Mouse (Mus musculus) left cerebral cortex, adult 9 months (tissue): Measurements from ENCODE around the gene Kmt2b.
A peak's percentile ranks its signal among the peaks of the same experiment; 100 is the strongest.

Source experiments
- DNase-seq, 2 experiments: peaks; one replicate each; pipeline ENCODE4 v3.0.0; 2022; ENCODE audit warnings: low spot score in 2 of 2

The Kmt2b gene

DNA sequence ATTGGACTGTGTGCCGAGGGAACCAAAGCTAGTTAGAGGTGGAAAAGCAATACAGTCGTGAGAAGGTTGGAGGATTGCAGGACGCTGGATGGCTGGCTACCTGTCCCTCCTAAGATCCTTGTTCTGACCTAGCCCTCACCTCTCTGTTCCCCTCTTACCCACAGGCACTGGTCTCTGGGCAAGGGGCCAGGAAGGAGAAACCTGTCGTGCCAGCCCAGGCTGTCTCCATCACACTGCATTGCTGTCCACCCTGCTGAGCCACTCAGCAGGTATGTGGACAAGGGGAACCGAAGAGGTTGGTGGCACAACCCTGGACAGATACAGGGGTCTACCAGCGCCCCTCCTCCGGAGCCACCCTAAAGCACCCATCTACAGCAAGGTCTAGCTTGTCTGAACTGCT, 12.1 kb upstream of the Kmt2b start:
- DNase-seq = no peak

GRCm38 (mm10) chr7:30599933-30600353, 11.4 kb upstream of the Kmt2b start:
- DNase-seq = peak; percentile 80 to 93

DNA sequence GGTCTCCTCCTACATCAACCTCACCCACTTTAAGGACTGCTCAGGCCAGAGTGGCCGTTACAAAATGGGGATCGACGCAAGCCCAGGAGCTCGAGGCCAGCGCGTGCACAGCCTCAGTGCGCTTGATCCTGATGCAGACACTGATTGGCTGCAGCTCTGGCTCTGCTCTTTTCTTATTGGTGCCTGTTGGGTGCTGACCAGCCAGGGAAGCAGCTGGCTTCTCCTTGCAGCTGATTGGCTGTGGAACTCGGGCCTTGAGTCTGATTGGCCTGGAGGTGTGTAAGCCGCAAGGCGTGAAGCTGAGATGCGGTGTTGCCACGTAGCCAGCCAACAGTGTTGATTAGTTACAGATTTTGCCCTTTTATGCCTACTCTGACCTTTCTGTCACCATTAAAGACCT, 10.3 kb upstream of the Kmt2b start, which contains the start of gene Zbtb32:
TSS of gene Zbtb32 (minus strand) at position 124 of the 400 bp plus-strand sequence.
- DNase-seq = no peak

- no peak for DNase-seq
Observed at GRCm38 (mm10) chr7:30596811-30597210, 8.3 kb upstream of the Kmt2b start.

- DNase-seq = no peak
Observed at GRCm38 (mm10) chr7:30596093-30596492, 7.6 kb upstream of the Kmt2b start.

DNA sequence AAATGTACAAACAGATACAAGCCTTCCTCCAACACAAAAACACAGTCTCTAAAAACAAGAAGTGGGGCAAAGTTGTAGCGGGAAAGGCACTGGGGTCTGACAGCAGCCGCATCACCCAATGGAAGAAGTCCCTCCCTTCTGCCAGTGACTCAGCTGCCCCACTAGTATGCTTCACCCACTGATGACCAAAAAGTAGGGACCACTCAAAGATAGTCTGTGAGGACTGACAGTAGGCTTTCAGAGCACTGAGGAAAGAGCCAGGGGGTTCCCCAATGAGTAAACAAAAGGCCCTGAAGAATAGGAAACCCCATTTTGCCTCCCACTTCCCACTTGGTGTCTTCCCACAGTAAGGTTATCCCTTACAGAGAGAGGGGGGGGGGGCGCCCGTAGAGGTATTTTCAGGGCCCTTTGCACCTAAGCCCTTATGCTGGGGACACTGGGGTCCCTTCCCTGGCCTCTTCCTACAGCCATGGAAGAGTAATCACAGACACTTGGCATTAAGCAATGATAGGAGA, 6.0 kb upstream of the Kmt2b start:
- DNase-seq = no peak

DNA sequence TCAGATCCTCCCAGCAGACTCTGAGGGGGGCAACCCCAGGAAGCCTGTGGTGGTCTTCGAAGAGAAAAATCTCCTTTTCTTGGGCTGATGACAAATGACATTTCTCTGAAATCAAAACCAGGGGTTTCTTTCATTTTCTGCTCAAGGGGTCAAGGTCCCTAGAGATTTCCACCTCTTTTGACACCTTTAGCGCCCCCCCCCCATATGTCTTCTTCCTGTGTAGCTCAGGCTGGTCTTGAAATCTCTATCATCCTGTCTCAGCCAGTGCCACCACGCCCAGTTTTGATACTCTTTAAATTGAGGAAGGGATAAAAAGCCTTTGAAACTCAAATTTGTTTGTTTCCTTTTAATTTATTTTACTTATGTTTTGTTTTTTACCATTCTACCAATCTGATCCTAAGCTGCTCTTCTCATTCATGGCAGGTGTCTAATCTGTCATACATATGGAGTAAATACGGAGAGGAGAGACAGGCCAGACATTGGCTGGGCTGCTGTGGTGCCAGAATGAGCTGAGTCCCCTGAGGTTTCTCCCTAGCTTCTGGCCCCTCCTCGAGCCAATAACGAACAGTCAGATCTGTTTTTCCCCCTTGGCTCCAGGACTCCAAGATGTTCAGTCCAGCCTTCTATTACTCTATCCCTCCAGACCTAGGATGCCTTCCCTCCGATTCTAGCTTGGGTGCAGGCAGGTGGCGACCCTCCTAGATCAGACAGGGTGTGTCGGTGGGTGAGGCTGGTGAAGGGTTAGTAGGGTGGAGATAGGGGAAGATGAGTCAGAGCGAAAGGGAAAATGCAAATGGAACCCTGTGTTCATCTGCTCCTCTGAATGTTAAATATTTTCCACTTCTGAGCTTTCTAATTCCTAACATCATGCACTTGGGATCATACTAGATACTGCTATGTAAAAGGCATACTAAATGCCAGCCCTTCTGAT, 5.3 kb upstream of the Kmt2b start:
- DNase-seq = no peak

GRCm38 (mm10) chr7:30592772-30593423, 4.4 kb upstream of the Kmt2b start:
- DNase-seq = no peak

DNA sequence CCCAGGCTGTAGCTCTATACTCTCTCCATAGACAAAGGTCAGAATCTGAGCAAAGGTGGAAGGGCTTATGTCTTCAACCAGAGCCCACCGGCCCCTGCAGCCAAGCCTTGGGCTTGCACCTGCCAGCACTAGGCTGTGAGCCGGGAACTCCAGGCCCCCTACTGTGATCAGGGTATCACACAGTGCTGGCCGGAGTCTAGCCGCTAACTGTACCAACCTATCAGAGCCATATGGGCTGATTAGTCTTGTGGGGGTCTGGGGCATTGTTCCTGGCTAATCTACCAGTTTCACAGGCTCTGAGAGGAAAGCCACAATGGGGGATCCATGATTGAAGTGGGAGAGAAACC, 3.1 kb upstream of the Kmt2b start:
- no peak for DNase-seq

DNA sequence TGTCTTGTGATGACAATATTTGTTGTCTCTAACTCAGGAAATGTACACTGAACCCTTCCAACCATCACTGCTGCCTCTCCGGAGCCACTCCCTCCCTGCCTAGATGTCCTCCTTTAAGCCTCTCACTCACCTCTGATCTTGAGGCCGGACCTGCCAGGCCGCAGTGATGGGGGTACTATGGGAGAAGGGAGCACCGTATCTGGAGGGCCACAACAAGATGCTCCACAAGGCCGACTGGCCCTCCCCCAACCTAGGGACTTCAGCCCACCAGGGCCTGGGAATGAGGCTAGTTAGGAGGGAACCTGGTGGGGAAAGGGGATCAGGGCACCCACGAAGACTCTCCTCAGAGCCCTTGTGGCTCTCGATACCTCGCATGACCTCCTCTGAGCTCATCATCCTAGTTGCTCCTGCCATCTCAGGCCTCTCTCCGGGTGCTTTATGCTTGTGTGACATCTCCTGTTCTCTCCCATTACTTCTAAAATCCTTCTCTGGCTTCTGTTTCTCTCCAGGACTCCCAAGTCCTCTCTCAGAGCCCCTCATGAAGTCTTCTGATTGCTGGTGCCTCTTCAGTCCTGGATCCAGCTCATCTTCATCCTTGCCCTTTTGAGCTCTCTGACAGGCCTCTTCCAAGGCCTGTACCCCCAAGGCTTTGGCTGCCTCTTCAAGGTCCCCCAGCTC, 2.5 kb upstream of the Kmt2b start:
- no peak for DNase-seq

- peak in 1 of 2 experiments; percentile 79 for DNase-seq
Observed at GRCm38 (mm10) chr7:30589435-30590301, 1.1 kb upstream of the Kmt2b start.

DNA sequence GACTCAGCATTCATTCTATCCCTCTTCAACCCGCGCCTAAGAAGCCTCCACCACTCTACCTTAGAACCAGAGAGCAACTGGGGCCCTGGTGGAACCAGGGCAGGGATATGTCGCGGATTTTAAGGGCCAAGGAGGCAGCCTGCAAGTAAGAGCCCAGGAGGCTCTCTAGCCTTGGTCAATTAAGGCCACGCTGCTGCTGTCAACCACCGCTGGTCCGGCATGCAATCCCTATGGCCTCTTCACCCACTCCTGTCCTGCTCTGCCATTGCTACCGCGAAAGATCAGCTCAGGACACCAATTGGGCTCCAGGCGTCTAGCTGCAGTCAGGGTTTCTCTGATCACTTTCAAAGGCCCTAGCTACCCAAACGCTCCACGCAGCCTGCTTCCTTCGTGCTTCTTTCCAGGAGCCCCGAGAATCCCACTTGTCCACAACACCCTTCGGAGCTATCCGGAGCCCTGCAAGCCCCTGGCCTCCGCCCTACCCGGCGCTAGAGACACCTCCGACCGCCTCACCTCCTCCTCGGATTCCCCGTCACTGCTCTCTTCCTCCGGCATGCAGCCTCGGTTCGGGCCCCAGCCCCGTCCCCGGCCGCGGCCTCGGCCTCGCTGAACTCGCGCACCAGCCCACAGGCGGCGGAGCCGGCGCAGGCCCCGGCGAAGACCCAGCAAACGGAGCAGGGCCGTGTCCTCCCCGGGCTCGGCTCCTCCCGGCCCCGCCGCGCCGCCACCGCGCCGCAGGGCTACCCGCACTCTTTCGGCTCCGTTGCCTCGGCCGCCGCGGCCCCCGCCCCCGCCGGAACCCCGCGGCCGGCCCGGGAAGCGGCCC, 471 bp downstream of the Kmt2b start:
- DNase-seq = peak in 1 of 2 experiments; percentile 48

GRCm38 (mm10) chr7:30586455-30587020, 2.0 kb downstream of the Kmt2b start:
- no peak for DNase-seq

DNA sequence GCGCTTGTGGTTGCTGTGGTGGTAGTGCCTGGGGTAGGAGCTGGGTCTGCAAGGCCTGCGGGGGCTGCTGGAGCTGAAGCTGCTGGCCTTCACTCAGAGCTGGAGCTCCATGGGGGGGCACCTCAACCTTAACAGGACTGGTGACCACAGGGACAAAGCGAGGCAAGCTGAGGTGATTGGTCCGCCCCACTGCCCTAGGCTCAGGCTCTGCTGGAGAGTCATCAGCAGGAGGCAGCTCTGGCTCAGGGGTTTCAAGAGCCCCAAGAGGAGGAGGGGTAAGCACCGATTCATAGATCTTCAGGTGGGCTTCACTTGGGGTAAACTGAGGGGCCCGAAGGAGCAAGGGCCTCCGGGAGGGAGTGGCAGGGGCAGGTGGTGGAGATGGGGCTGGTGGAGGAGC, 3.4 kb downstream of the Kmt2b start:
- no peak for DNase-seq

GRCm38 (mm10) chr7:30584339-30584738, 4.2 kb downstream of the Kmt2b start:
- DNase-seq = no peak

DNA sequence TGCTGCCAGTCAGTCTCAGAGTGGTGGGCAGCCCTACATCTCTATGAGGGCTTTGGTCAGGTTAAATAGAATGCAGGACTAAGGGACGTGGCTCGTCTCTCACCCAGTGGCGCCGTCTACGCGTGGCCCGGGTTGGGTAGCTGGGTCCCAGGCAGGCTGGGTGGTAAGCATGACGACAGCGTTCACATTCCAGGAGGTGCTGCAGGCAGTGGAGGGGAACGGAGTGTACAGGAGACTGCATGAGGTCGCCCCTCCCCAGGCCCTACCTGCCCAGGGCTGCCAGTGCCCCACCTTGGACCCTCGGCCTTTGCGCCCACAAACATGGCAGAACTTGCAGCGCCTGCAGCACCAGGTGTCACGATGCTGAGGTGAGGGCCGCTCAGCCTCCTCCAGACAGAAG, 7.0 kb downstream of the Kmt2b start:
- DNase-seq = no peak

- no peak for DNase-seq
Observed at GRCm38 (mm10) chr7:30579950-30580349, 8.6 kb downstream of the Kmt2b start.

DNA sequence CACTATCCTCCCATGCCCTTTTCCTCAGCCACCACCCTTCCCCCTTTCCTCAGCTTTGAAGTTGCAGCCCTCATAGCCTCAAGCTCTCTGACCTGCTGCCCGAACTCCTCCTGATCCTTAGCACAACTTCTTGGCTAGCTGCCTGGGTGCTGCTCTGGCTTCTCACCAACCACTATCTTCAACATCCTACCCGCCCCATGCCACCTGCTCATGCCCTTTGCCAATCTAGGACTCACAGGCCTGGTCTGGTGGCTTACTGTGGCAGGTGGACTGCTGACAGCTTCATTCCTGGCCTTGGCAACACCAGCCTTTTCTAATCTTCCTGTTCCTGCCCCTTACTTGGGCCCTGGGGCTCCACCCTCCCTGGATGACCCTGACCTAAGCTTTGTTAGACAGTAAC, 15.6 kb downstream of the Kmt2b start:
- DNase-seq = no peak

DNA sequence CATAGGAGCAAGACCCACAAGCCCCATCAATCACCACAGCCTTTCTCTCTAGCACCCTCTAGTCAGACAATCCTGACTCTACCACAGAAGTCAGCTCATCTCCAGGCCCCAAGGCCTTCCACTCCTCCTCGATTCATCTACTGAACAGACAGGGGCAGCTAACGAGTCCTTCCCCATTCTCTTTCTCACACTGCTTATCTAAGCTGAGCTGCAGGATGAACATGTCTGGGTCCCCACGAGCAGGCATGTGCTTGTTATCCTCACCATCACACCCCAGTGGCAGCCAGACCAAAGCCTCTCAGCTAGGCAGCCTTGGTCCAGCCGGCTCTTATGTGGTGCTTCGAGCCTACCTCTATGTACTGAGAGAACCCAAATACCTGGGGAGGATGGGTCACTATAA, 16.1 kb downstream of the Kmt2b start:
- no peak for DNase-seq

- no peak for DNase-seq
Observed at GRCm38 (mm10) chr7:30567555-30567954, 21.0 kb downstream of the Kmt2b start.
